Mouse (Mus musculus): ENCODE measurements around the gene Dhx33. TPM values are rescaled to one million over a fixed set of nuclear protein-coding genes. Genes with fewer than 3 reads are reported as not detected.

The Dhx33 gene
- total and polyA plus RNA-seq, 2 experiments from 2014 or later, result 8.3 to 22.9 TPM

- Histone ChIP-seq H3K27me3 (ENCODE audit: insufficient read depth, low read length) (no peaks in the 10 kb centered on the region), H3K27ac (no peak overlapping the region), H3K4me1 (ENCODE audit: insufficient read depth, low read length) (no peaks in the 10 kb centered on the region), H3K9ac (replicated peaks; ENCODE audit: low read length) (no peak overlapping the region), H3K4me3 (ENCODE audit: low read length) (no peak overlapping the region), H3K9me3 (ENCODE audit: low read length) (no peaks in the 10 kb centered on the region), H3K36me3 (ENCODE audit: insufficient read depth, low read length) (peaks cover 40% of the 10 kb centered on the region), H3K4me2 (ENCODE audit: low read depth, low read length) (no peak overlapping the region)
- 94% methylated on average over 3 of the region's 3 CpGs for WGBS
- no peak for TF ChIP-seq CTCF (IDR thresholded peaks at IDR 0.05; ENCODE audit: low read depth)
- ATAC-seq, result no peak
- DNase-seq (ENCODE audit: low spot score), result no peak
These were observed 4.1 kb upstream of the Dhx33 start for GRCm38 (mm10) chr11:71008321-71008720.

GRCm38 (mm10) chr11:71007831-71008230, 3.6 kb upstream of the Dhx33 start:
- no peaks in the 10 kb centered on the region for H3K4me1 ChIP-seq (ENCODE audit: insufficient read depth, low read length)
- H3K9me3 ChIP-seq (ENCODE audit: low read length), result no peaks in the 10 kb centered on the region
- peaks cover 39% of the 10 kb centered on the region for H3K36me3 ChIP-seq (ENCODE audit: insufficient read depth, low read length)
- DNase-seq (ENCODE audit: low spot score) (no peak), ATAC-seq (no peak)
- no peaks in the 10 kb centered on the region for H3K27me3 ChIP-seq (ENCODE audit: insufficient read depth, low read length)
- H3K4me3 ChIP-seq (ENCODE audit: low read length), result no peak overlapping the region
- H3K9ac ChIP-seq (replicated peaks; ENCODE audit: low read length), result no peak overlapping the region
- H3K27ac ChIP-seq, result no peak overlapping the region
- WGBS, result 90% methylated on average over 7 of the region's 7 CpGs
- no peak overlapping the region for H3K4me2 ChIP-seq (ENCODE audit: low read depth, low read length)
- no peak for TF ChIP-seq CTCF (IDR thresholded peaks at IDR 0.05; ENCODE audit: low read depth)

GRCm38 (mm10) chr11:71007026-71007425, 2.8 kb upstream of the Dhx33 start:
- ATAC-seq, result no peak
- 95% methylated on average over 6 of the region's 6 CpGs for WGBS

GRCm38 (mm10) chr11:71005046-71005445, 809 bp upstream of the Dhx33 start:
- Histone ChIP-seq H3K4me2 (ENCODE audit: low read depth, low read length) (peak overlapping the region; percentile 95), H3K27me3 (ENCODE audit: insufficient read depth, low read length) (no peaks in the 10 kb centered on the region), H3K4me1 (ENCODE audit: insufficient read depth, low read length) (no peaks in the 10 kb centered on the region), H3K27ac (no peak overlapping the region), H3K4me3 (ENCODE audit: low read length) (peak overlapping the region; percentile 98), H3K36me3 (ENCODE audit: insufficient read depth, low read length) (peaks cover 18% of the 10 kb centered on the region), H3K9ac (replicated peaks; ENCODE audit: low read length) (0 out of 2 replicates have a peak overlapping the region, but pooled peaks have one; percentile 21), H3K9me3 (ENCODE audit: low read length) (no peaks in the 10 kb centered on the region)
- no peak for TF ChIP-seq CTCF (IDR thresholded peaks at IDR 0.05; ENCODE audit: low read depth)
- DNase-seq (ENCODE audit: low spot score), result no peak
- ATAC-seq, result no peak
- WGBS, result 63% methylated on average over 5 of the region's 5 CpGs

More at GRCm38 (mm10) chr11:71007026-71007425, 2.8 kb upstream of the Dhx33 start:
- Histone ChIP-seq H3K9me3 (ENCODE audit: low read length) (no peaks in the 10 kb centered on the region), H3K4me1 (ENCODE audit: insufficient read depth, low read length) (no peaks in the 10 kb centered on the region), H3K4me3 (ENCODE audit: low read length) (no peak overlapping the region), H3K27me3 (ENCODE audit: insufficient read depth, low read length) (no peaks in the 10 kb centered on the region), H3K9ac (replicated peaks; ENCODE audit: low read length) (no peak overlapping the region), H3K27ac (no peak overlapping the region), H3K4me2 (ENCODE audit: low read depth, low read length) (no peak overlapping the region), H3K36me3 (ENCODE audit: insufficient read depth, low read length) (peaks cover 36% of the 10 kb centered on the region)
- no peak for TF ChIP-seq CTCF (IDR thresholded peaks at IDR 0.05; ENCODE audit: low read depth)
- no peak for DNase-seq (ENCODE audit: low spot score)

GRCm38 (mm10) chr11:71003611-71004315, 474 bp downstream of the Dhx33 start:
- peak overlapping the region; percentile 98 for H3K4me3 ChIP-seq (ENCODE audit: low read length)
- whole genome bisulfite sequencing, result under 1% methylated on average over 49 of the region's 49 CpGs

GRCm38 (mm10) chr11:71001167-71001566, 3.1 kb downstream of the Dhx33 start:
- no peak for ATAC-seq
- no peak for TF ChIP-seq CTCF (IDR thresholded peaks at IDR 0.05; ENCODE audit: low read depth)
- DNase-seq (ENCODE audit: low spot score), result no peak
- H3K4me2 ChIP-seq (ENCODE audit: low read depth, low read length), result no peak overlapping the region
- H3K4me1 ChIP-seq (ENCODE audit: insufficient read depth, low read length), result no peaks in the 10 kb centered on the region
- H3K9me3 ChIP-seq (ENCODE audit: low read length), result no peaks in the 10 kb centered on the region
- no peak overlapping the region for H3K27ac ChIP-seq
- no peak overlapping the region for H3K9ac ChIP-seq (replicated peaks; ENCODE audit: low read length)
- H3K36me3 ChIP-seq (ENCODE audit: insufficient read depth, low read length), result peaks cover 23% of the 10 kb centered on the region; the same call in 1 of the 2 replicates
- H3K4me3 ChIP-seq (ENCODE audit: low read length), result no peak overlapping the region
- no peaks in the 10 kb centered on the region for H3K27me3 ChIP-seq (ENCODE audit: insufficient read depth, low read length)
- WGBS, result 81% methylated on average over 4 of the region's 4 CpGs

More at GRCm38 (mm10) chr11:71003611-71004315, 474 bp downstream of the Dhx33 start:
- TF ChIP-seq CTCF (IDR thresholded peaks at IDR 0.05; ENCODE audit: low read depth), result no peak
- Histone ChIP-seq H3K9me3 (ENCODE audit: low read length) (no peaks in the 10 kb centered on the region), H3K4me2 (ENCODE audit: low read depth, low read length) (peak overlapping the region; percentile 95), H3K36me3 (ENCODE audit: insufficient read depth, low read length) (peaks cover 20% of the 10 kb centered on the region; the same call in 1 of the 2 replicates), H3K9ac (replicated peaks; ENCODE audit: low read length) (peak overlapping the region; percentile 76), H3K27ac (peak overlapping the region; percentile 81), H3K4me1 (ENCODE audit: insufficient read depth, low read length) (no peaks in the 10 kb centered on the region), H3K27me3 (ENCODE audit: insufficient read depth, low read length) (no peaks in the 10 kb centered on the region)
- peak; percentile 60 for DNase-seq (ENCODE audit: low spot score)
- ATAC-seq, result peak; percentile 84
